Mouse (Mus musculus): Measurements from ENCODE around the gene 1700056E22Rik. TPM values are rescaled to one million over a fixed set of nuclear protein-coding genes. Genes with fewer than 3 reads are reported as not detected.

The 1700056E22Rik gene
- polyA plus RNA-seq, 1 experiment from 2014 or later, result 2.0 TPM

GRCm38 (mm10) chr1:184054176-184054575 is 20.1 kb upstream of the 1700056E22Rik start:
- no peak overlapping the region for H3K27ac ChIP-seq (ENCODE audit: low read depth, low read length)
- ATAC-seq (replicated peaks; ENCODE audit: low FRiP score), result no peak
- H3K4me1 ChIP-seq (replicated peaks; ENCODE audit: control insufficient read depth, insufficient read depth, low read length), result no peaks in the 10 kb centered on the region
- no peak for DNase-seq (ENCODE audit: low spot score)
- no peaks in the 10 kb centered on the region for H3K36me3 ChIP-seq (ENCODE audit: control insufficient read depth, insufficient read depth, low read length)
- WGBS, result 93% methylated on average over 2 of the region's 2 CpGs
- no peaks in the 10 kb centered on the region for H3K9me3 ChIP-seq (ENCODE audit: control insufficient read depth, low read length)
- H3K4me2 ChIP-seq (ENCODE audit: low read depth, low read length, severe bottlenecking), result no peak overlapping the region
- H3K4me3 ChIP-seq (ENCODE audit: low read depth, low read length), result no peak overlapping the region
- H3K27me3 ChIP-seq (ENCODE audit: control insufficient read depth, insufficient read depth, low read length), result no peaks in the 10 kb centered on the region
- H3K9ac ChIP-seq (ENCODE audit: low read length), result no peak overlapping the region

- Histone ChIP-seq H3K9ac (ENCODE audit: low read length) (no peak overlapping the region), H3K4me1 (replicated peaks; ENCODE audit: control insufficient read depth, insufficient read depth, low read length) (no peaks in the 10 kb centered on the region), H3K9me3 (ENCODE audit: control insufficient read depth, low read length) (no peaks in the 10 kb centered on the region), H3K4me2 (ENCODE audit: low read depth, low read length, severe bottlenecking) (no peak overlapping the region), H3K36me3 (ENCODE audit: control insufficient read depth, insufficient read depth, low read length) (no peaks in the 10 kb centered on the region), H3K27ac (ENCODE audit: low read depth, low read length) (no peak overlapping the region), H3K27me3 (ENCODE audit: control insufficient read depth, insufficient read depth, low read length) (no peaks in the 10 kb centered on the region), H3K4me3 (ENCODE audit: low read depth, low read length) (no peak overlapping the region)
- 86% methylated on average over 4 of the region's 4 CpGs for WGBS
- no peak for ATAC-seq (replicated peaks; ENCODE audit: low FRiP score)
- no peak for DNase-seq (ENCODE audit: low spot score)
Measured at GRCm38 (mm10) chr1:184053711-184054110, 19.6 kb upstream of the 1700056E22Rik start.

GRCm38 (mm10) chr1:184053141-184053540 is 19.0 kb upstream of the 1700056E22Rik start:
- H3K27ac ChIP-seq (ENCODE audit: low read depth, low read length), result no peak overlapping the region
- H3K4me2 ChIP-seq (ENCODE audit: low read depth, low read length, severe bottlenecking), result no peak overlapping the region
- no peak overlapping the region for H3K4me3 ChIP-seq (ENCODE audit: low read depth, low read length)
- no peaks in the 10 kb centered on the region for H3K9me3 ChIP-seq (ENCODE audit: control insufficient read depth, low read length)
- H3K36me3 ChIP-seq (ENCODE audit: control insufficient read depth, insufficient read depth, low read length), result no peaks in the 10 kb centered on the region
- WGBS, result 87% methylated on average over 4 of the region's 4 CpGs
- H3K27me3 ChIP-seq (ENCODE audit: control insufficient read depth, insufficient read depth, low read length), result no peaks in the 10 kb centered on the region
- H3K4me1 ChIP-seq (replicated peaks; ENCODE audit: control insufficient read depth, insufficient read depth, low read length), result no peaks in the 10 kb centered on the region
- no peak overlapping the region for H3K9ac ChIP-seq (ENCODE audit: low read length)
- ATAC-seq (replicated peaks; ENCODE audit: low FRiP score) (no peak), DNase-seq (ENCODE audit: low spot score) (no peak)

GRCm38 (mm10) chr1:184052331-184052730 is 18.2 kb upstream of the 1700056E22Rik start:
- no peaks in the 10 kb centered on the region for H3K36me3 ChIP-seq (ENCODE audit: control insufficient read depth, insufficient read depth, low read length)
- no peaks in the 10 kb centered on the region for H3K9me3 ChIP-seq (ENCODE audit: control insufficient read depth, low read length)
- ATAC-seq (replicated peaks; ENCODE audit: low FRiP score) (no peak), DNase-seq (ENCODE audit: low spot score) (no peak)
- no peak overlapping the region for H3K4me2 ChIP-seq (ENCODE audit: low read depth, low read length, severe bottlenecking)
- no peak overlapping the region for H3K9ac ChIP-seq (ENCODE audit: low read length)
- no peak overlapping the region for H3K27ac ChIP-seq (ENCODE audit: low read depth, low read length)
- no peak overlapping the region for H3K4me3 ChIP-seq (ENCODE audit: low read depth, low read length)
- no peaks in the 10 kb centered on the region for H3K4me1 ChIP-seq (replicated peaks; ENCODE audit: control insufficient read depth, insufficient read depth, low read length)
- 77% methylated on average over 4 of the region's 4 CpGs for WGBS
- no peaks in the 10 kb centered on the region for H3K27me3 ChIP-seq (ENCODE audit: control insufficient read depth, insufficient read depth, low read length)

GRCm38 (mm10) chr1:184051824-184052223 is 17.7 kb upstream of the 1700056E22Rik start:
- 58% methylated on average over 6 of the region's 6 CpGs for WGBS
- no peaks in the 10 kb centered on the region for H3K4me1 ChIP-seq (replicated peaks; ENCODE audit: control insufficient read depth, insufficient read depth, low read length)
- no peaks in the 10 kb centered on the region for H3K9me3 ChIP-seq (ENCODE audit: control insufficient read depth, low read length)
- no peak overlapping the region for H3K27ac ChIP-seq (ENCODE audit: low read depth, low read length)
- DNase-seq (ENCODE audit: low spot score), result no peak
- no peak for ATAC-seq (replicated peaks; ENCODE audit: low FRiP score)
- no peak overlapping the region for H3K4me3 ChIP-seq (ENCODE audit: low read depth, low read length)
- no peaks in the 10 kb centered on the region for H3K36me3 ChIP-seq (ENCODE audit: control insufficient read depth, insufficient read depth, low read length)
- H3K4me2 ChIP-seq (ENCODE audit: low read depth, low read length, severe bottlenecking), result no peak overlapping the region
- no peaks in the 10 kb centered on the region for H3K27me3 ChIP-seq (ENCODE audit: control insufficient read depth, insufficient read depth, low read length)
- H3K9ac ChIP-seq (ENCODE audit: low read length), result no peak overlapping the region

GRCm38 (mm10) chr1:184051286-184051685 is 17.2 kb upstream of the 1700056E22Rik start:
- H3K27me3 ChIP-seq (ENCODE audit: control insufficient read depth, insufficient read depth, low read length), result no peaks in the 10 kb centered on the region
- no peak overlapping the region for H3K9ac ChIP-seq (ENCODE audit: low read length)
- H3K4me2 ChIP-seq (ENCODE audit: low read depth, low read length, severe bottlenecking), result no peak overlapping the region
- H3K9me3 ChIP-seq (ENCODE audit: control insufficient read depth, low read length), result no peaks in the 10 kb centered on the region
- DNase-seq (ENCODE audit: low spot score), result no peak
- no peak overlapping the region for H3K27ac ChIP-seq (ENCODE audit: low read depth, low read length)
- ATAC-seq (replicated peaks; ENCODE audit: low FRiP score), result no peak
- H3K4me3 ChIP-seq (ENCODE audit: low read depth, low read length), result no peak overlapping the region
- H3K4me1 ChIP-seq (replicated peaks; ENCODE audit: control insufficient read depth, insufficient read depth, low read length), result no peaks in the 10 kb centered on the region
- H3K36me3 ChIP-seq (ENCODE audit: control insufficient read depth, insufficient read depth, low read length), result no peaks in the 10 kb centered on the region
- WGBS, result 75% methylated on average over 1 of the region's 1 CpGs

GRCm38 (mm10) chr1:184048675-184049418 is 14.7 kb upstream of the 1700056E22Rik start:
- H3K4me2 ChIP-seq (ENCODE audit: low read depth, low read length, severe bottlenecking), result no peak overlapping the region
- no peak overlapping the region for H3K27ac ChIP-seq (ENCODE audit: low read depth, low read length)
- no peak for DNase-seq (ENCODE audit: low spot score)
- H3K27me3 ChIP-seq (ENCODE audit: control insufficient read depth, insufficient read depth, low read length), result no peaks in the 10 kb centered on the region
- no peaks in the 10 kb centered on the region for H3K4me1 ChIP-seq (replicated peaks; ENCODE audit: control insufficient read depth, insufficient read depth, low read length)
- no peaks in the 10 kb centered on the region for H3K36me3 ChIP-seq (ENCODE audit: control insufficient read depth, insufficient read depth, low read length)
- no peak for ATAC-seq (replicated peaks; ENCODE audit: low FRiP score)
- no peak overlapping the region for H3K9ac ChIP-seq (ENCODE audit: low read length)
- WGBS, result 79% methylated on average over 10 of the region's 10 CpGs
- no peak overlapping the region for H3K4me3 ChIP-seq (ENCODE audit: low read depth, low read length)
- H3K9me3 ChIP-seq (ENCODE audit: control insufficient read depth, low read length), result no peaks in the 10 kb centered on the region

GRCm38 (mm10) chr1:184047818-184048217 is 13.7 kb upstream of the 1700056E22Rik start:
- WGBS, result 90% methylated on average over 9 of the region's 9 CpGs
- no peak overlapping the region for H3K9ac ChIP-seq (ENCODE audit: low read length)

GRCm38 (mm10) chr1:184046070-184046677 is 12.1 kb upstream of the 1700056E22Rik start:
- no peaks in the 10 kb centered on the region for H3K27me3 ChIP-seq (ENCODE audit: control insufficient read depth, insufficient read depth, low read length)
- H3K9me3 ChIP-seq (ENCODE audit: control insufficient read depth, low read length), result no peaks in the 10 kb centered on the region
- no peak overlapping the region for H3K27ac ChIP-seq (ENCODE audit: low read depth, low read length)
- no peak overlapping the region for H3K4me2 ChIP-seq (ENCODE audit: low read depth, low read length, severe bottlenecking)
- DNase-seq (ENCODE audit: low spot score) (no peak), ATAC-seq (replicated peaks; ENCODE audit: low FRiP score) (peak; percentile 31; the same call in 1 of the 2 replicates)
- WGBS, result 63% methylated on average over 6 of the region's 6 CpGs
- no peaks in the 10 kb centered on the region for H3K4me1 ChIP-seq (replicated peaks; ENCODE audit: control insufficient read depth, insufficient read depth, low read length)
- no peak overlapping the region for H3K9ac ChIP-seq (ENCODE audit: low read length)
- no peak overlapping the region for H3K4me3 ChIP-seq (ENCODE audit: low read depth, low read length)
- H3K36me3 ChIP-seq (ENCODE audit: control insufficient read depth, insufficient read depth, low read length), result no peaks in the 10 kb centered on the region

More at GRCm38 (mm10) chr1:184047818-184048217, 13.7 kb upstream of the 1700056E22Rik start:
- H3K4me1 ChIP-seq (replicated peaks; ENCODE audit: control insufficient read depth, insufficient read depth, low read length), result no peaks in the 10 kb centered on the region
- H3K36me3 ChIP-seq (ENCODE audit: control insufficient read depth, insufficient read depth, low read length), result no peaks in the 10 kb centered on the region
- ATAC-seq (replicated peaks; ENCODE audit: low FRiP score) (no peak), DNase-seq (ENCODE audit: low spot score) (no peak)
- H3K4me2 ChIP-seq (ENCODE audit: low read depth, low read length, severe bottlenecking), result no peak overlapping the region
- H3K27ac ChIP-seq (ENCODE audit: low read depth, low read length), result no peak overlapping the region
- H3K9me3 ChIP-seq (ENCODE audit: control insufficient read depth, low read length), result no peaks in the 10 kb centered on the region
- H3K27me3 ChIP-seq (ENCODE audit: control insufficient read depth, insufficient read depth, low read length), result no peaks in the 10 kb centered on the region
- no peak overlapping the region for H3K4me3 ChIP-seq (ENCODE audit: low read depth, low read length)

Data from forebrain, embryonic 11.5 days (tissue).